Mouse (Mus musculus): ENCODE data around the gene Ppib. TPM values are rescaled to one million over a fixed set of nuclear protein-coding genes. Genes with fewer than 3 reads are reported as not detected.

The Ppib gene
- total RNA-seq, 2 experiments from 2014 or later: 182 to 184 TPM

DNA sequence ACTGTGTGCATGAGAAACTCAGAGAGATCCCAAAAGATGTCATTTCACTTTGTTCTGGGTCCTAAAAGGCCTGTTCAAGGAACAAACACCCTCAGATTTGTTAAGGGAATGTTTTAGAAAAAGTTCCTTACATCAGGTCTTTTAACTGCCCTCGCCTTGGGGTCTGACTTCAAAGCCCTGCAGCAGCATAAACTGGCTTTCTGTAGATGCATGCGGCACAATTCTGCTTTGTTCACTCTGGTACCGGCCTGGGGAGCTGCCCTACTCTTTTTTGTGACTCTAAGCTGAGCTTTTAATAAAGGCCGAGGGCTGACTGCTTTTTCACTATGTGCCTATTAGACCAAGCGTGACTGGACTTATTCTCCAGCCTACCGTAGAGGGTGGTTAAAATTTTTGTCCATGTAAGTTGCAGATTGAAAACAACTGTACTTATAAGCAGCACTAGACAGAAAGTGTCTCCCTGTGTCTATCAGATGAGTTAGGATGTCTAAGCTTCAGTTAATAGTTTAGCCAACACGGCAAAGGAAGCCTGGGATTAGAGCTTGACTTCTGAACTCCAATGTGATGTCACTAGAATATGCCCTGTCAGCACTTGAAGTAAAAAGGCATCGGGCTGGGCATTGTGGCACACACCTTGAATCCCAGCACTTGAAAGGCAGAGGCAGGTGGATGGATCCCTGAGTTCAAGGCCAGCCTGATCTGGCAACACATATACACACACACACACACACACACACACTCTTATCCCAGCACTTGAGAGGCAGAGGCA lies 50.8 kb downstream of the Ppib start:
- DNase-seq (ENCODE audit: low spot score in 2 of 2): no peak
- intact Hi-C loops (cut with DNase I): no loop called here

DNA sequence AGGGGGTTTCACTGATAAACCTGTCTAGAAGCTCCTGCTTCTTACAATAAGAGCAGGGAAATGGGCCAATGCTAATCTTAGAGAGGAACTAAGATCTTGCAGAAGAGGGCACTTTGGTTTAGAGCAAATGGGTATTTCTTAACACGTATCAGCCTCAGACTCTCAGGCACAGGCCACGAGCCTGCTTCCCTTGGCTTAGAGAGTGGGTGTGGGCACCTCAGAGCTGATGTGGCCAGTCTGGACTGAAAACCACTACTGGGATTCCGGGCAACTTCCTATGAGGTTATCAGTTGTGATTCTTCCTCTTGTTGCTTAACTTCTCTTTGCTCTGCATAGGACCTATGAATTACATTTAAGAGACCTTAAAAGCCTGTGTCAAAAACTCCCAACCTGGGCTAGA lies 54.3 kb downstream of the Ppib start:
- no peak for DNase-seq (ENCODE audit: low spot score in 2 of 2)
- intact Hi-C loops (cut with DNase I): no loop called here

Other genes with a start within 250 kb of the Ppib start
- gene Zfp609, start 232.7 kb upstream of the Ppib start, total RNA-seq (2021): 10 to 100 TPM; 42.3 to 48.5 TPM
- under 1 TPM; 0.53 to 0.55 TPM for gene Pclaf, start 170.0 kb upstream of the Ppib start, total RNA-seq (2021)
- 10 to 100 TPM; 35.4 to 37.2 TPM for gene Trip4, start 151.4 kb upstream of the Ppib start, total RNA-seq (2021)
- 10 to 100 TPM; 43.4 to 45.0 TPM for gene Csnk1g1, start 151.3 kb upstream of the Ppib start, total RNA-seq (2021)
- 1 to 10 TPM; 3.2 to 3.3 TPM for gene Snx22, start 9.5 kb downstream of the Ppib start, total RNA-seq (2021)
- 10 to 100 TPM; 68.4 to 72.9 TPM for gene Snx1, start 66.4 kb downstream of the Ppib start, total RNA-seq (2021)
- gene Ciao2a, start 66.4 kb downstream of the Ppib start, total RNA-seq (2021): 10 to 100 TPM; 31.2 to 32.1 TPM
- gene Dapk2, start 98.0 kb downstream of the Ppib start, total RNA-seq (2021): 1 to 10 TPM; 2.8 to 3.1 TPM